Mouse (Mus musculus) adrenal gland, postnatal 14 days (tissue): ENCODE data around the gene Ppard. TPM values are rescaled to one million over a fixed set of nuclear protein-coding genes. Genes with fewer than 3 reads are reported as not detected.
A peak's percentile ranks its signal among the peaks of the same experiment; 100 is the strongest.

Experiments
- DNase-seq: peaks from one replicate; pipeline ENCODE4 v3.0.0; 2021; ENCODE audit warnings: mixed read lengths
- total RNA-seq: library from RNA; stranded (reverse); gene quantifications from 2 replicates; pipeline ENCODE4 v1.2.3, GENCODE M21; 2021

The Ppard gene
- total RNA-seq, 1 experiment from 2014 or later = 36.1 TPM

- DNase-seq = peak; percentile 90
Observed at GRCm38 (mm10) chr17:28341091-28341490, 108.6 kb downstream of the Ppard start.

GRCm38 (mm10) chr17:28344050-28344607, 111.6 kb downstream of the Ppard start:
- no peak for DNase-seq

- no peak for DNase-seq
Observed at GRCm38 (mm10) chr17:28344670-28345069, 112.2 kb downstream of the Ppard start.

GRCm38 (mm10) chr17:28345271-28345721, 112.8 kb downstream of the Ppard start:
- no peak for DNase-seq

GRCm38 (mm10) chr17:28345882-28346281, 113.4 kb downstream of the Ppard start:
- DNase-seq = no peak

- DNase-seq = no peak
Observed at GRCm38 (mm10) chr17:28347327-28347726, 114.8 kb downstream of the Ppard start.

- DNase-seq = no peak
Observed at GRCm38 (mm10) chr17:28348211-28348610, 115.7 kb downstream of the Ppard start.

- DNase-seq = no peak
Observed at GRCm38 (mm10) chr17:28349264-28349880, 116.9 kb downstream of the Ppard start.

- DNase-seq = peak; percentile 67
Observed at GRCm38 (mm10) chr17:28349901-28350465, 117.5 kb downstream of the Ppard start.

GRCm38 (mm10) chr17:28350466-28351352, 118.2 kb downstream of the Ppard start, which contains the start of gene Tead3:
Gene Tead3, minus strand, starts transcription at chr17:28350817.
- peak; percentile 92 for DNase-seq

Other genes with a start within 250 kb of the Ppard start
- gene Tcp11, start 152.1 kb upstream of the Ppard start, total RNA-seq = not detected in 2 replicates
- gene Scube3, start 90.6 kb upstream of the Ppard start, total RNA-seq = 10.9 and 11.9 TPM in 2 replicates
- 36.8 and 43.4 TPM in 2 replicates for gene Zfp523, start 55.6 kb upstream of the Ppard start, total RNA-seq
- 3.3 and 8.9 TPM in 2 replicates for gene Def6, start 24.9 kb upstream of the Ppard start, total RNA-seq
- gene Fance, start 80.8 kb downstream of the Ppard start, total RNA-seq = 20.5 and 29.6 TPM in 2 replicates
- 814 and 958 TPM in 2 replicates for gene Rpl10a, start 95.8 kb downstream of the Ppard start, total RNA-seq
- gene Tead3, start 118.1 kb downstream of the Ppard start, total RNA-seq = 10.6 and 11.4 TPM in 2 replicates
- gene Tulp1, start 132.5 kb downstream of the Ppard start, total RNA-seq = 0.71 TPM in 1 of 2 replicates, not detected in the other